Mouse (Mus musculus) embryonic facial prominence, embryonic 11.5 days (tissue): ENCODE measurements around the gene Neu1. TPM values are rescaled to one million over a fixed set of nuclear protein-coding genes. Genes with fewer than 3 reads are reported as not detected.

Experiments
- ATAC-seq: fragments of 200-750 bp; cut with Nextera tagmentation; replicated peaks from 2 replicates; pipeline ENCODE4 v1.8.0; 2017; ENCODE audit warnings: low read depth; ENCODE audit not compliant: insufficient number of reproducible peaks, low FRiP score, low TSS enrichment
- DNase-seq: peaks from one replicate; pipeline ENCODE4 v3.0.0-alpha.2; 2015; ENCODE audit warnings: low spot score
- H3K27ac ChIP-seq: fragments of 300-500 bp; sonication (generic); replicated peaks from 2 replicates; pipeline ENCODE4 v1.5.1; 2014; ENCODE audit warnings: mild to moderate bottlenecking, low read depth, low read length, control low read depth
- H3K27me3 ChIP-seq: fragments of 300-500 bp; sonication (generic); 2 replicates; pipeline ENCODE4 v1.6.1; 2014; ENCODE audit warnings: mild to moderate bottlenecking, low read length, moderate library complexity, mixed read lengths; ENCODE audit not compliant: control insufficient read depth, insufficient read depth
- H3K36me3 ChIP-seq: fragments of 300-500 bp; sonication (generic); replicated peaks from 2 replicates; pipeline ENCODE4 v1.6.1; 2014; ENCODE audit warnings: low read depth, mild to moderate bottlenecking, low read length, moderate library complexity, mixed read lengths; ENCODE audit not compliant: control insufficient read depth, insufficient read depth
- H3K4me1 ChIP-seq: fragments of 300-500 bp; sonication (generic); 2 replicates; pipeline ENCODE4 v1.6.1; 2014; ENCODE audit warnings: low read length, mixed read lengths; ENCODE audit not compliant: control insufficient read depth, insufficient read depth
- H3K4me2 ChIP-seq: fragments of 300-500 bp; sonication (generic); 2 replicates; pipeline ENCODE4 v1.6.1; 2014; ENCODE audit warnings: low read depth, mild to moderate bottlenecking, control low read depth, low read length, moderate library complexity
- H3K4me3 ChIP-seq: fragments of 300-500 bp; sonication (generic); 2 replicates; pipeline ENCODE4 v1.5.1; 2014; ENCODE audit warnings: low read depth, low read length, control low read depth
- H3K9ac ChIP-seq: fragments of 300-500 bp; sonication (generic); replicated peaks from 2 replicates; pipeline ENCODE4 v1.6.1; 2014; ENCODE audit warnings: mild to moderate bottlenecking, control low read depth, low read length
- H3K9me3 ChIP-seq: fragments of 300-500 bp; sonication (generic); replicated peaks from 2 replicates; pipeline ENCODE4 v1.6.1; 2016; ENCODE audit warnings: mild to moderate bottlenecking, low read length, inconsistent platforms, mixed read lengths; ENCODE audit not compliant: control insufficient read depth
- WGBS: fragments of 180-500 bp; shearing (Covaris S2); extraction: QIAGEN DNeasy Blood & Tissue Kit; methylation state at CpG from one replicate; pipeline ENCODE4 v1.1.7; 2014; 5-methylcytosine and 5-hydroxymethylcytosine counted together
- polyA plus RNA-seq: library from polyadenylated mRNA; unstranded; fragments of >200 nt; fragmentation: Nextera tagmentation; extraction: Ambion mirVana; gene quantifications from 2 replicates; pipeline ENCODE4 v1.2.1, GENCODE M21; 2014

Gene Neu1
- polyA plus RNA-seq, 1 experiment from 2014 or later, result 10.9 TPM

GRCm38 (mm10) chr17:34980655-34981054 lies 49.6 kb downstream of the Neu1 start:
- H3K36me3 ChIP-seq, result no peaks in the 10 kb centered on the region; the same call in 1 of the 2 replicates
- no peaks in the 10 kb centered on the region for H3K9me3 ChIP-seq
- ATAC-seq (no peak), DNase-seq (peak; percentile 72)
- no peak overlapping the region for H3K27ac ChIP-seq
- H3K9ac ChIP-seq, result peak overlapping the region; percentile 96
- WGBS, result 10% methylated on average over 2 of the region's 2 CpGs
- H3K4me3 ChIP-seq, result peak overlapping the region; percentile 89
- H3K4me2 ChIP-seq, result peak overlapping the region; percentile 76
- no peaks in the 10 kb centered on the region for H3K27me3 ChIP-seq
- H3K4me1 ChIP-seq, result 0 out of 2 replicates have a peak, but pooled peaks cover 3% of the 10 kb centered on the region

- Histone ChIP-seq H3K4me2 (peak within 1 kb of the TSS; percentile 76), H3K27ac (peak within 1 kb of the TSS; percentile 98), H3K27me3 (no peaks in the 10 kb centered on the region), H3K9me3 (no peaks in the 10 kb centered on the region), H3K4me3 (peak within 1 kb of the TSS; percentile 89), H3K36me3 (peaks cover 2% of the 10 kb centered on the region), H3K9ac (peak within 1 kb of the TSS; percentile 96), H3K4me1 (0 out of 2 replicates have a peak, but pooled peaks cover 3% of the 10 kb centered on the region)
- peak; percentile 91 for ATAC-seq
- DNase-seq, result peak; percentile 95
- under 1% methylated on average over 58 of the region's 58 CpGs for WGBS
These were observed 50.7 kb downstream of the Neu1 start, which contains the start of gene Lsm2 for GRCm38 (mm10) chr17:34981690-34982180. Lsm2 (plus strand) TSS chr17:34981862.

DNA sequence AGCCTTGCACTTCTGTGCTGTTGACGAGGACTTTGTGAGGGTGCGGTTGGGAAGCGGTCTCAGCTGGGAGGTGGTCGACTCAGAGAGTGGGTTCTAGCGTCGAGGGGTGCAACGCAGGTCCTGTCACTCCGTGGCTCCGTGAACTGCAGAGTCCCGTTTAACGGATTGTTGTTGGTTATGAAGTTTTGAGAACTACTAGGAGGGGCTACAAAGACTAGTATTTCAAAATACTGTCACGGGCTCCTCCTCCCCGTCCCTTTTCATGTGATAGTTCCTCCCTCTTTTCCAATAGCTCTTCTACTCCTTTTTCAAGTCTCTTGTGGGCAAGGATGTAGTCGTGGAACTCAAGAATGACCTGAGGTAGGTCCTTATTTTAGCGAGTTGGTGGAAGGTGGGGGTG lies 51.3 kb downstream of the Neu1 start:
- peaks cover 2% of the 10 kb centered on the region for H3K36me3 ChIP-seq
- no peaks in the 10 kb centered on the region for H3K27me3 ChIP-seq
- 0 out of 2 replicates have a peak, but pooled peaks cover 3% of the 10 kb centered on the region for H3K4me1 ChIP-seq
- WGBS, result under 1% methylated on average over 15 of the region's 15 CpGs
- H3K4me2 ChIP-seq, result peak overlapping the region; percentile 76
- DNase-seq, result no peak
- no peak overlapping the region; the same call in 1 of the 2 replicates for H3K27ac ChIP-seq
- no peak; the same call in 1 of the 2 replicates for ATAC-seq
- peak overlapping the region; percentile 96 for H3K9ac ChIP-seq
- H3K4me3 ChIP-seq, result peak overlapping the region; percentile 89
- H3K9me3 ChIP-seq, result no peaks in the 10 kb centered on the region

DNA sequence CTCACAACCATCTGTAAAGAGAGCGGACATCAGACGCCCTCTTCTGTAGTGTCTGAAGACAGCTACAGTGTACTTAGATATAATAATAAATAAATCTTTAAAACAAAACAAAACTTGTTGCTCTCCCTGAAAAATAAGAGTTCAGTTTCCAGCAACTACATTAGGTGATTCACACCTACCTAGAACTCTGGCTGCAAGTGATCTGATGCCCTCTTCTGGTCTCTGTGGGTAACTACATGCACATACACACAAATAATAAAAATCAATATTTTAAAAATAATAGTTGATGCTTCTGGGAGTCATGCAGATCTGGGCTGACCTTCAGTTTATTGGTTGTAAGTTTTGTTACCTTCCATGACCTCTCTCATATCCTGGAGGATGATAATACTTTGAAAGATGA lies 53.2 kb downstream of the Neu1 start:
- Histone ChIP-seq H3K36me3 (peaks cover 2% of the 10 kb centered on the region), H3K27ac (no peak overlapping the region), H3K27me3 (no peaks in the 10 kb centered on the region), H3K4me2 (no peak overlapping the region), H3K4me1 (0 out of 2 replicates have a peak, but pooled peaks cover 3% of the 10 kb centered on the region), H3K4me3 (no peak overlapping the region), H3K9me3 (no peaks in the 10 kb centered on the region), H3K9ac (no peak overlapping the region)
- 68% methylated on average over 2 of the region's 2 CpGs for whole genome bisulfite sequencing
- ATAC-seq (no peak), DNase-seq (peak; percentile 65)

Other genes starting within 250 kb of the Neu1 start
- not detected in 2 replicates for gene C4b, start 187.4 kb upstream of the Neu1 start, polyA plus RNA-seq
- gene Cyp21a1, start 126.7 kb upstream of the Neu1 start, polyA plus RNA-seq, result not detected in 2 replicates
- 14.4 and 18.4 TPM in 2 replicates for gene Stk19, start 94.3 kb upstream of the Neu1 start, polyA plus RNA-seq
- gene Dxo, start 94.2 kb upstream of the Neu1 start, polyA plus RNA-seq, result 65.3 and 68.1 TPM in 2 replicates
- 27.1 and 31.9 TPM in 2 replicates for gene Skiv2l, start 81.0 kb upstream of the Neu1 start, polyA plus RNA-seq
- 128 and 130 TPM in 2 replicates for gene Nelfe, start 80.9 kb upstream of the Neu1 start, polyA plus RNA-seq
- 1.2 and 2.0 TPM in 2 replicates for gene Cfb, start 68.7 kb upstream of the Neu1 start, polyA plus RNA-seq
- gene Zbtb12, start 51.8 kb upstream of the Neu1 start, polyA plus RNA-seq, result 1.6 and 2.0 TPM in 2 replicates
- not detected in 2 replicates for gene Gm20547, start 49.2 kb upstream of the Neu1 start, polyA plus RNA-seq
- gene C2, start 33.0 kb upstream of the Neu1 start, polyA plus RNA-seq, result 0.81 and 1.6 TPM in 2 replicates
- gene Ehmt2, start 32.8 kb upstream of the Neu1 start, polyA plus RNA-seq, result 59.3 and 60.6 TPM in 2 replicates
- gene Slc44a4, start 16.8 kb upstream of the Neu1 start, polyA plus RNA-seq, result 0.08 and 0.11 TPM in 2 replicates
- gene Hspa1b, start 28.0 kb downstream of the Neu1 start, polyA plus RNA-seq, result 0.21 and 0.49 TPM in 2 replicates
- gene Gm20481, start 38.7 kb downstream of the Neu1 start, polyA plus RNA-seq, result not detected in 2 replicates
- gene Hspa1a, start 40.9 kb downstream of the Neu1 start, polyA plus RNA-seq, result 1.7 and 1.8 TPM in 2 replicates
- gene Hspa1l, start 41.5 kb downstream of the Neu1 start, polyA plus RNA-seq, result 1.5 and 2.0 TPM in 2 replicates
- 219 and 241 TPM in 2 replicates for gene Lsm2, start 50.6 kb downstream of the Neu1 start, polyA plus RNA-seq
- gene Vars, start 69.7 kb downstream of the Neu1 start, polyA plus RNA-seq, result 73.9 and 85.2 TPM in 2 replicates
- 0.10 and 0.17 TPM in 2 replicates for gene Vwa7, start 85.3 kb downstream of the Neu1 start, polyA plus RNA-seq
- 3.5 and 7.5 TPM in 2 replicates for gene Sapcd1, start 96.8 kb downstream of the Neu1 start, polyA plus RNA-seq
- gene Msh5, start 115.5 kb downstream of the Neu1 start, polyA plus RNA-seq, result 3.0 and 3.2 TPM in 2 replicates
- 73.9 and 84.2 TPM in 2 replicates for gene Clic1, start 118.7 kb downstream of the Neu1 start, polyA plus RNA-seq
- gene Ddah2, start 127.8 kb downstream of the Neu1 start, polyA plus RNA-seq, result 543 and 586 TPM in 2 replicates
- gene Ly6g6c, start 134.1 kb downstream of the Neu1 start, polyA plus RNA-seq, result 0.33 TPM in 1 of 2 replicates, not detected in the other
- 0.74 and 1.2 TPM in 2 replicates for gene Mpig6b, start 134.9 kb downstream of the Neu1 start, polyA plus RNA-seq
- 0.66 and 1.1 TPM in 2 replicates for gene Ly6g6e, start 145.6 kb downstream of the Neu1 start, polyA plus RNA-seq
- gene Ly6g6d, start 146.8 kb downstream of the Neu1 start, polyA plus RNA-seq, result 0.92 TPM in 1 of 2 replicates, not detected in the other
- 0.36 and 0.43 TPM in 2 replicates for gene Ly6g6f, start 154.4 kb downstream of the Neu1 start, polyA plus RNA-seq
- gene Abhd16a, start 158.0 kb downstream of the Neu1 start, polyA plus RNA-seq, result 38.5 and 39.8 TPM in 2 replicates
- gene Ly6g5c, start 177.0 kb downstream of the Neu1 start, polyA plus RNA-seq, result not detected in 2 replicates
- 0.53 and 1.1 TPM in 2 replicates for gene Ly6g5b, start 184.2 kb downstream of the Neu1 start, polyA plus RNA-seq
- 24.6 and 26.4 TPM in 2 replicates for gene Gpank1, start 190.2 kb downstream of the Neu1 start, polyA plus RNA-seq
- gene Csnk2b, start 190.8 kb downstream of the Neu1 start, polyA plus RNA-seq, result 273 and 294 TPM in 2 replicates
- 6.9 and 7.4 TPM in 2 replicates for gene D17H6S53E, start 195.1 kb downstream of the Neu1 start, polyA plus RNA-seq
- gene Apom, start 200.8 kb downstream of the Neu1 start, polyA plus RNA-seq, result 0.49 and 0.64 TPM in 2 replicates
- 87.8 and 101 TPM in 2 replicates for gene Bag6, start 203.9 kb downstream of the Neu1 start, polyA plus RNA-seq
- gene Prrc2a, start 233.6 kb downstream of the Neu1 start, polyA plus RNA-seq, result 131 and 144 TPM in 2 replicates
- gene Aif1, start 244.8 kb downstream of the Neu1 start, polyA plus RNA-seq, result 6.1 and 7.9 TPM in 2 replicates